Mouse (Mus musculus) midbrain, embryonic 14.5 days (tissue): ENCODE results near the gene 1110059E24Rik. TPM values are rescaled to one million over a fixed set of nuclear protein-coding genes. Genes with fewer than 3 reads are reported as not detected.

Source experiments
- ATAC-seq: fragments of 200-750 bp; cut with Nextera tagmentation; 2 replicates; pipeline ENCODE4 v1.8.0; 2017; ENCODE audit warnings: moderate number of reproducible peaks, moderate library complexity; ENCODE audit not compliant: low FRiP score, low TSS enrichment
- DNase-seq: peaks from one replicate; pipeline ENCODE4 v3.0.0-alpha.2; 2015
- H3K27ac ChIP-seq: fragments of 300-500 bp; sonication (generic); replicated peaks from 2 replicates; pipeline ENCODE4 v1.5.1; 2014; ENCODE audit warnings: mild to moderate bottlenecking, low read depth, low read length, moderate library complexity
- H3K27me3 ChIP-seq: fragments of 300-500 bp; sonication (generic); 2 replicates; pipeline ENCODE4 v1.6.1; 2014; ENCODE audit warnings: low read length, control low read depth, mixed read lengths; ENCODE audit not compliant: control insufficient read depth, insufficient read depth
- H3K36me3 ChIP-seq: fragments of 300-500 bp; sonication (generic); 2 replicates; pipeline ENCODE4 v1.6.1; 2014; ENCODE audit warnings: low read length, control low read depth; ENCODE audit not compliant: control insufficient read depth, insufficient read depth
- H3K4me1 ChIP-seq: fragments of 300-500 bp; sonication (generic); 2 replicates; pipeline ENCODE4 v1.6.1; 2014; ENCODE audit warnings: mild to moderate bottlenecking, antibody characterized with exemption, low read length, control low read depth; ENCODE audit not compliant: control insufficient read depth, insufficient read depth
- H3K4me2 ChIP-seq: fragments of 300-500 bp; sonication (generic); 2 replicates; pipeline ENCODE4 v1.6.1; 2014; ENCODE audit warnings: mild to moderate bottlenecking, low read length, moderate library complexity
- H3K4me3 ChIP-seq: fragments of 300-500 bp; sonication (generic); replicated peaks from 2 replicates; pipeline ENCODE4 v1.5.1; 2014; ENCODE audit warnings: low read depth, low read length
- H3K9ac ChIP-seq: fragments of 300-500 bp; sonication (generic); replicated peaks from 2 replicates; pipeline ENCODE4 v1.6.1; 2014; ENCODE audit warnings: mild to moderate bottlenecking, low read length, moderate library complexity
- H3K9me3 ChIP-seq: fragments of 300-500 bp; sonication (generic); 2 replicates; pipeline ENCODE4 v1.6.1; 2016; ENCODE audit warnings: low read length, control low read depth, mixed read lengths; ENCODE audit not compliant: control insufficient read depth
- WGBS: fragments of 180-500 bp; shearing (Covaris S2); extraction: QIAGEN DNeasy Blood & Tissue Kit; methylation state at CpG from one replicate; pipeline ENCODE4 v1.1.7; 2014; 5-methylcytosine and 5-hydroxymethylcytosine counted together
- polyA plus RNA-seq: library from polyadenylated mRNA; unstranded; fragments of >200 nt; fragmentation: Nextera tagmentation; extraction: Ambion mirVana; gene quantifications from 2 replicates; pipeline ENCODE4 v1.2.1, GENCODE M21; 2014

The 1110059E24Rik gene
- polyA plus RNA-seq, 1 experiment from 2014 or later, result 62.3 TPM

- H3K27ac ChIP-seq, result no peak overlapping the region
- no peaks in the 10 kb centered on the region for H3K9me3 ChIP-seq
- 56% methylated on average over 9 of the region's 9 CpGs for WGBS
- ATAC-seq, result no peak; the same call in 1 of the 2 replicates
- no peak for DNase-seq
- H3K4me3 ChIP-seq, result no peak overlapping the region
- no peak overlapping the region for H3K9ac ChIP-seq
- no peaks in the 10 kb centered on the region for H3K27me3 ChIP-seq
- H3K4me1 ChIP-seq, result 0 out of 2 replicates have a peak, but pooled peaks cover 7% of the 10 kb centered on the region
- H3K36me3 ChIP-seq, result no peaks in the 10 kb centered on the region
- no peak overlapping the region for H3K4me2 ChIP-seq
Observed at GRCm38 (mm10) chr19:21611725-21612575, 40.8 kb downstream of the 1110059E24Rik start.

- WGBS, result 9% methylated on average over 6 of the region's 6 CpGs
- no peak overlapping the region for H3K4me2 ChIP-seq
- H3K9ac ChIP-seq, result no peak overlapping the region
- no peak for ATAC-seq
- no peaks in the 10 kb centered on the region for H3K27me3 ChIP-seq
- H3K36me3 ChIP-seq, result no peaks in the 10 kb centered on the region
- peak; percentile 33 for DNase-seq
- H3K9me3 ChIP-seq, result no peaks in the 10 kb centered on the region
- no peak overlapping the region for H3K27ac ChIP-seq
- H3K4me3 ChIP-seq, result no peak overlapping the region
- H3K4me1 ChIP-seq, result 0 out of 2 replicates have a peak, but pooled peaks cover 7% of the 10 kb centered on the region
Observed at GRCm38 (mm10) chr19:21611297-21611696, 41.5 kb downstream of the 1110059E24Rik start.

GRCm38 (mm10) chr19:21610240-21610639, 42.5 kb downstream of the 1110059E24Rik start:
- Histone ChIP-seq H3K4me2 (no peak overlapping the region), H3K9me3 (no peaks in the 10 kb centered on the region), H3K9ac (no peak overlapping the region), H3K4me1 (0 out of 2 replicates have a peak, but pooled peaks cover 7% of the 10 kb centered on the region), H3K36me3 (no peaks in the 10 kb centered on the region), H3K27ac (no peak overlapping the region), H3K4me3 (no peak overlapping the region), H3K27me3 (no peaks in the 10 kb centered on the region)
- WGBS, result 82% methylated on average over 6 of the region's 6 CpGs
- DNase-seq (no peak), ATAC-seq (no peak)

- Histone ChIP-seq H3K4me3 (no peak overlapping the region), H3K9ac (no peak overlapping the region), H3K4me1 (peaks cover 4% of the 10 kb centered on the region; the same call in 1 of the 2 replicates), H3K36me3 (no peaks in the 10 kb centered on the region), H3K27me3 (no peaks in the 10 kb centered on the region), H3K27ac (no peak overlapping the region), H3K4me2 (no peak overlapping the region), H3K9me3 (no peaks in the 10 kb centered on the region)
- WGBS, result 92% methylated on average over 3 of the region's 3 CpGs
- ATAC-seq (no peak), DNase-seq (no peak)
Observed at GRCm38 (mm10) chr19:21605294-21605693, 47.5 kb downstream of the 1110059E24Rik start.

- 75% methylated on average over 3 of the region's 3 CpGs for WGBS
- no peaks in the 10 kb centered on the region for H3K36me3 ChIP-seq
- ATAC-seq, result no peak
Observed at GRCm38 (mm10) chr19:21603836-21604235, 48.9 kb downstream of the 1110059E24Rik start.

GRCm38 (mm10) chr19:21601541-21602101, 51.2 kb downstream of the 1110059E24Rik start:
- Histone ChIP-seq H3K36me3 (peaks cover 6% of the 10 kb centered on the region), H3K4me2 (no peak overlapping the region), H3K4me1 (peaks cover 4% of the 10 kb centered on the region; the same call in 1 of the 2 replicates), H3K4me3 (no peak overlapping the region), H3K27me3 (no peaks in the 10 kb centered on the region), H3K9me3 (no peaks in the 10 kb centered on the region), H3K9ac (no peak overlapping the region), H3K27ac (no peak overlapping the region)
- WGBS, result 37% methylated on average over 3 of the region's 3 CpGs
- DNase-seq, result no peak
- no peak for ATAC-seq

More at GRCm38 (mm10) chr19:21603836-21604235, 48.9 kb downstream of the 1110059E24Rik start:
- H3K9ac ChIP-seq, result no peak overlapping the region
- no peak overlapping the region for H3K4me2 ChIP-seq
- DNase-seq, result no peak
- peaks cover 4% of the 10 kb centered on the region; the same call in 1 of the 2 replicates for H3K4me1 ChIP-seq
- no peak overlapping the region for H3K4me3 ChIP-seq
- no peaks in the 10 kb centered on the region for H3K9me3 ChIP-seq
- no peaks in the 10 kb centered on the region for H3K27me3 ChIP-seq
- no peak overlapping the region for H3K27ac ChIP-seq

- Histone ChIP-seq H3K4me3 (no peak overlapping the region), H3K36me3 (peaks cover 6% of the 10 kb centered on the region), H3K9ac (no peak overlapping the region), H3K27me3 (no peaks in the 10 kb centered on the region), H3K4me1 (peaks cover 4% of the 10 kb centered on the region; the same call in 1 of the 2 replicates), H3K9me3 (no peaks in the 10 kb centered on the region), H3K27ac (no peak overlapping the region), H3K4me2 (no peak overlapping the region)
- no peak for DNase-seq
- ATAC-seq, result no peak
- 84% methylated on average over 8 of the region's 8 CpGs for WGBS
Observed at GRCm38 (mm10) chr19:21598659-21599352, 54.0 kb downstream of the 1110059E24Rik start.

- Histone ChIP-seq H3K9ac (no peak overlapping the region), H3K27me3 (no peaks in the 10 kb centered on the region), H3K36me3 (peaks cover 6% of the 10 kb centered on the region), H3K4me1 (no peaks in the 10 kb centered on the region), H3K9me3 (no peaks in the 10 kb centered on the region), H3K27ac (no peak overlapping the region), H3K4me2 (no peak overlapping the region), H3K4me3 (no peak overlapping the region)
- ATAC-seq (no peak), DNase-seq (no peak)
- WGBS, result 90% methylated on average over 1 of the region's 1 CpGs
Observed at GRCm38 (mm10) chr19:21594676-21595075, 58.1 kb downstream of the 1110059E24Rik start.
